Mouse (Mus musculus) ES-Bruce4 (cell line): ENCODE results near the gene Olfm4.

Source experiments
- CTCF ChIP-seq: IDR thresholded peaks from one replicate; pipeline ENCODE4 v1.8.1; 2011; ENCODE audit warnings: low read depth, low read length
- EP300 ChIP-seq: IDR thresholded peaks from 2 replicates; pipeline ENCODE4 v1.6.1; 2011; ENCODE audit warnings: low read depth, low read length; ENCODE audit not compliant: insufficient read depth
- POLR2A ChIP-seq: IDR thresholded peaks from one replicate; pipeline ENCODE4 v1.8.1; 2011; ENCODE audit warnings: low read length; ENCODE audit not compliant: insufficient read depth

GRCm38 (mm10) chr14:79997534-79997933 lies 13.7 kb downstream of the Olfm4 start:
- no peak for TF ChIP-seq CTCF
- TF ChIP-seq POLR2A = no peak
- TF ChIP-seq EP300 = no peak
